Mouse (Mus musculus) embryonic fibroblast, embryonic 13.5 days (primary cell): ENCODE data around the gene Btn2a2.

Experiments used
- CTCF ChIP-seq: IDR thresholded peaks from 2 replicates; pipeline ENCODE4 v1.5.1; 2011; ENCODE audit warnings: mild to moderate bottlenecking, control low read depth, low read length, moderate library complexity, borderline replicate concordance; ENCODE audit not compliant: insufficient read depth
- POLR2A ChIP-seq: IDR thresholded peaks from 2 replicates; pipeline ENCODE4 v1.6.1; 2011; ENCODE audit warnings: low read depth, mild to moderate bottlenecking, control low read depth, low read length, moderate library complexity

- TF ChIP-seq CTCF (no peak), POLR2A (no peak)
Observed at GRCm38 (mm10) chr13:23506351-23506750, 17.7 kb upstream of the Btn2a2 start.
